Mouse (Mus musculus) heart, adult 2 months (tissue): ENCODE measurements around the gene Rdh16f2.

Experiments used
- CTCF ChIP-seq: fragments of 200-600 bp; IDR thresholded peaks from 2 replicates; pipeline ENCODE4 v1.8.1; 2022; ENCODE audit warnings: antibody characterized with exemption, mild to moderate bottlenecking, moderate library complexity
- EP300 ChIP-seq: fragments of 200-500 bp; IDR thresholded peaks from 2 replicates; pipeline ENCODE4 v1.6.1; 2011; ENCODE audit warnings: low read depth, low read length, control low read depth; ENCODE audit not compliant: insufficient read depth
- POLR2A ChIP-seq: fragments of 200-500 bp; IDR thresholded peaks from 2 replicates; pipeline ENCODE4 v1.6.1; 2011; ENCODE audit warnings: mild to moderate bottlenecking, low read depth, low read length, control low read depth; ENCODE audit not compliant: insufficient read depth

- TF ChIP-seq CTCF (no peak), EP300 (no peak), POLR2A (no peak)
Measured at GRCm38 (mm10) chr10:127904718-127905446, 38.6 kb downstream of the Rdh16f2 start.
